Mouse (Mus musculus) small intestine, adult 2 months (tissue): ENCODE measurements around the gene Ncam1.

Experiments
- CTCF ChIP-seq: fragments of 200-500 bp; IDR thresholded peaks from 2 replicates; pipeline ENCODE4 v1.5.1; 2012; ENCODE audit warnings: low read depth, mild to moderate bottlenecking, control low read depth, inconsistent platforms, low read length, moderate library complexity, mixed read lengths; ENCODE audit not compliant: insufficient replicate concordance, insufficient read length; ENCODE audit errors: extremely low read depth
- POLR2A ChIP-seq: fragments of 200-500 bp; IDR thresholded peaks from 2 replicates; pipeline ENCODE4 v1.6.1; 2012; ENCODE audit warnings: low read depth, mild to moderate bottlenecking, control low read depth, inconsistent platforms, low read length, moderate library complexity

DNA sequence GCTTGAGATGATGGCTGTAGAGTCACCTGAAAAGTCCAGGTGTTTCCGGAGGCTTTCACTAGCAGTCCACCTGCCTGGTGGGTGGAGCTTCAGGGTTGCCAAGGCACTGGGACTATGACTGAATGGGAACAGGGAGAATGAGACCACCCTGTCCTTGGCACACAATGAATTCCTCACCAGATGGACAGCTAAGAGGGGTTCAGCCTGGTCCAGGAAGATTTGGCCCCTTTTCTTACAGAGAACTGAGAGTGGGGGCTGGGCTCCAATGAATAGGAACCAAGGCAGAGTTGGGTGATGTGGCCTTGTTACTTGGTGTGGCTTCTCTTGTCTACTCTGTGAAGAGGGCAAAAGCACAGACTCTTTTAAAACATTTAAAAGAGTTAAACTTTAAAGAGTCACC, 346.3 kb downstream of the Ncam1 start:
- no peak for TF ChIP-seq CTCF
- no peak for TF ChIP-seq POLR2A
